Mouse (Mus musculus) midbrain, embryonic 11.5 days (tissue): ENCODE measurements around the gene Ppl. TPM values are rescaled to one million over a fixed set of nuclear protein-coding genes. Genes with fewer than 3 reads are reported as not detected.

ENCODE experiments used
- ATAC-seq: fragments of 200-750 bp; cut with Nextera tagmentation; 2 replicates; pipeline ENCODE4 v1.8.0; 2017; ENCODE audit warnings: moderate TSS enrichment, moderate library complexity; ENCODE audit not compliant: low FRiP score
- DNase-seq: peaks from one replicate; pipeline ENCODE4 v3.0.0; 2015; ENCODE audit warnings: low spot score; ENCODE audit errors: missing footprints
- H3K27ac ChIP-seq: fragments of 300-500 bp; sonication (generic); 2 replicates; pipeline ENCODE4 v1.5.1; 2014; ENCODE audit warnings: low read depth, low read length
- H3K27me3 ChIP-seq: fragments of 300-500 bp; sonication (generic); 2 replicates; pipeline ENCODE4 v1.6.1; 2014; ENCODE audit warnings: mild to moderate bottlenecking, low read length, moderate library complexity, mixed read lengths; ENCODE audit not compliant: control insufficient read depth, insufficient read depth
- H3K36me3 ChIP-seq: fragments of 300-500 bp; sonication (generic); 2 replicates; pipeline ENCODE4 v1.6.1; 2014; ENCODE audit warnings: mild to moderate bottlenecking, low read length, moderate library complexity, mixed read lengths; ENCODE audit not compliant: control insufficient read depth, insufficient read depth
- H3K4me1 ChIP-seq: fragments of 300-500 bp; sonication (generic); 2 replicates; pipeline ENCODE4 v1.6.1; 2014; ENCODE audit warnings: low read length; ENCODE audit not compliant: control insufficient read depth, insufficient read depth
- H3K4me2 ChIP-seq: fragments of 300-500 bp; sonication (generic); 2 replicates; pipeline ENCODE4 v1.6.1; 2014; ENCODE audit warnings: mild to moderate bottlenecking, moderate library complexity
- H3K4me3 ChIP-seq: fragments of 300-500 bp; sonication (generic); 2 replicates; pipeline ENCODE4 v1.5.1; 2014; ENCODE audit warnings: low read depth, low read length
- H3K9ac ChIP-seq: fragments of 300-500 bp; sonication (generic); 2 replicates; pipeline ENCODE4 v1.6.1; 2014; ENCODE audit warnings: low read length
- H3K9me3 ChIP-seq: fragments of 300-500 bp; sonication (generic); 2 replicates; pipeline ENCODE4 v1.6.1; 2016; ENCODE audit warnings: low read length; ENCODE audit not compliant: control insufficient read depth
- WGBS: fragments of 180-500 bp; shearing (Covaris S2); extraction: QIAGEN DNeasy Blood & Tissue Kit; methylation state at CpG from one replicate; pipeline ENCODE4 v1.1.7; 2014; 5-methylcytosine and 5-hydroxymethylcytosine counted together
- polyA plus RNA-seq: library from polyadenylated mRNA; unstranded; fragments of >200 nt; fragmentation: Nextera tagmentation; extraction: Ambion mirVana; gene quantifications from 2 replicates; pipeline ENCODE4 v1.2.1, GENCODE M21; 2014

The Ppl gene
- polyA plus RNA-seq, 1 experiment from 2014 or later = 0.48 TPM

GRCm38 (mm10) chr16:5153299-5154026 is 21.2 kb upstream of the Ppl start:
- peak; percentile 38; the same call in 1 of the 2 replicates for ATAC-seq

GRCm38 (mm10) chr16:5150544-5150943 is 18.3 kb upstream of the Ppl start:
- DNase-seq (no peak), ATAC-seq (no peak)
- H3K27ac ChIP-seq = no peak overlapping the region
- H3K27me3 ChIP-seq = peaks cover 8% of the 10 kb centered on the region; the same call in 1 of the 2 replicates
- H3K36me3 ChIP-seq = no peaks in the 10 kb centered on the region
- no peaks in the 10 kb centered on the region for H3K9me3 ChIP-seq
- no peak overlapping the region for H3K4me2 ChIP-seq
- H3K4me1 ChIP-seq = peaks cover 23% of the 10 kb centered on the region
- WGBS = 61% methylated on average over 10 of the region's 10 CpGs
- H3K9ac ChIP-seq = no peak overlapping the region
- no peak overlapping the region for H3K4me3 ChIP-seq

More at GRCm38 (mm10) chr16:5153299-5154026, 21.2 kb upstream of the Ppl start:
- Histone ChIP-seq H3K27me3 (no peaks in the 10 kb centered on the region), H3K27ac (no peak overlapping the region), H3K9me3 (no peaks in the 10 kb centered on the region), H3K36me3 (no peaks in the 10 kb centered on the region), H3K4me3 (no peak overlapping the region), H3K4me2 (no peak overlapping the region), H3K4me1 (peaks cover 12% of the 10 kb centered on the region), H3K9ac (peak overlapping the region; percentile 24; the same call in 1 of the 2 replicates)
- WGBS = 26% methylated on average over 6 of the region's 6 CpGs
- no peak for DNase-seq

DNA sequence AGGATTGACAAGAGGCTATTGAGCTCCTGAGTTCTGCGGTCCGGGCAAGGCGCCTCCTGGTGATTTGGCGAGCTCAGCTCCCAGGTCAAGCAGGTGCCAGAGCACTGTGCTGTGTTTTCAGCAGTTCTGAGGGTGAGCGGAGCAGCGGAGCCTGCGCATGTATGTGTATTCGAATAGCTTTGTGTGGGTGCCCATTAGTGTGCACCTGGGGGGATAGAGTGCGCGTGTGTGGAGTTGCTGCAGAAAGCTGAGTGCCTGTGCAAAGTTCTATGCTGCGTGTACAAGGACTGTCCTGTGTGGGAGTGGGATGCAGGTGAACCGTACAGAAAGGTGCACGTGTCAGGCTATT is 14.8 kb upstream of the Ppl start, which contains the start of gene Sec14l5:
TSS of gene Sec14l5 (plus strand) at position 73 of the 349 bp plus-strand sequence.
- WGBS = 18% methylated on average over 13 of the region's 13 CpGs
- peaks cover 8% of the 10 kb centered on the region; the same call in 1 of the 2 replicates for H3K27me3 ChIP-seq
- no peaks in the 10 kb centered on the region for H3K9me3 ChIP-seq
- H3K36me3 ChIP-seq = no peaks in the 10 kb centered on the region
- peaks cover 15% of the 10 kb centered on the region for H3K4me1 ChIP-seq
- DNase-seq = no peak
- ATAC-seq = no peak; the same call in 1 of the 2 replicates
- H3K4me2 ChIP-seq = peak within 1 kb of the TSS; percentile 59
- H3K27ac ChIP-seq = no peak within 1 kb of the TSS
- H3K4me3 ChIP-seq = peak within 1 kb of the TSS; percentile 34
- peak within 1 kb of the TSS; percentile 21; the same call in 1 of the 2 replicates for H3K9ac ChIP-seq

GRCm38 (mm10) chr16:5146367-5147036 is 14.3 kb upstream of the Ppl start:
- Histone ChIP-seq H3K4me2 (peak overlapping the region; percentile 59), H3K9ac (peak overlapping the region; percentile 21; the same call in 1 of the 2 replicates), H3K4me3 (peak overlapping the region; percentile 34), H3K4me1 (peaks cover 15% of the 10 kb centered on the region), H3K9me3 (no peaks in the 10 kb centered on the region), H3K27me3 (peaks cover 8% of the 10 kb centered on the region; the same call in 1 of the 2 replicates), H3K27ac (no peak overlapping the region), H3K36me3 (no peaks in the 10 kb centered on the region)
- ATAC-seq (peak; percentile 93), DNase-seq (peak; percentile 92)
- 2% methylated on average over 26 of the region's 26 CpGs for WGBS

- H3K27me3 ChIP-seq = peaks cover 8% of the 10 kb centered on the region; the same call in 1 of the 2 replicates
- H3K27ac ChIP-seq = no peak overlapping the region
- no peaks in the 10 kb centered on the region for H3K36me3 ChIP-seq
- no peak overlapping the region for H3K4me3 ChIP-seq
- H3K4me2 ChIP-seq = no peak overlapping the region
- no peak overlapping the region for H3K9ac ChIP-seq
- no peaks in the 10 kb centered on the region for H3K9me3 ChIP-seq
- DNase-seq (peak; percentile 99), ATAC-seq (peak; percentile 43)
- 1% methylated on average over 7 of the region's 7 CpGs for WGBS
- peaks cover 14% of the 10 kb centered on the region for H3K4me1 ChIP-seq
These were observed 13.3 kb upstream of the Ppl start for GRCm38 (mm10) chr16:5145570-5145969.

GRCm38 (mm10) chr16:5139741-5140140 is 7.5 kb upstream of the Ppl start:
- no peak overlapping the region for H3K9ac ChIP-seq
- ATAC-seq (no peak), DNase-seq (no peak)
- H3K4me2 ChIP-seq = no peak overlapping the region
- no peaks in the 10 kb centered on the region for H3K4me1 ChIP-seq
- H3K27ac ChIP-seq = no peak overlapping the region
- no peaks in the 10 kb centered on the region for H3K36me3 ChIP-seq
- peaks cover under 1% of the 10 kb centered on the region; the same call in 1 of the 2 replicates for H3K27me3 ChIP-seq
- WGBS = 52% methylated on average over 4 of the region's 4 CpGs
- no peaks in the 10 kb centered on the region for H3K9me3 ChIP-seq
- no peak overlapping the region for H3K4me3 ChIP-seq

- Histone ChIP-seq H3K27me3 (peaks cover 17% of the 10 kb centered on the region), H3K4me1 (no peaks in the 10 kb centered on the region), H3K27ac (no peak overlapping the region), H3K36me3 (no peaks in the 10 kb centered on the region), H3K4me2 (no peak overlapping the region), H3K9me3 (no peaks in the 10 kb centered on the region), H3K9ac (no peak overlapping the region), H3K4me3 (no peak overlapping the region)
- WGBS = 71% methylated on average over 12 of the region's 12 CpGs
- ATAC-seq (no peak), DNase-seq (no peak)
These were observed 4.9 kb upstream of the Ppl start for GRCm38 (mm10) chr16:5137006-5137540.

GRCm38 (mm10) chr16:5136505-5136904 is 4.3 kb upstream of the Ppl start:
- Histone ChIP-seq H3K36me3 (no peaks in the 10 kb centered on the region), H3K27me3 (peaks cover 23% of the 10 kb centered on the region), H3K4me3 (no peak overlapping the region), H3K9ac (no peak overlapping the region), H3K4me2 (no peak overlapping the region), H3K9me3 (no peaks in the 10 kb centered on the region), H3K4me1 (no peaks in the 10 kb centered on the region), H3K27ac (no peak overlapping the region)
- ATAC-seq = no peak
- DNase-seq = no peak
- 19% methylated on average over 4 of the region's 4 CpGs for WGBS
